Mouse (Mus musculus) MEL (cell line): ENCODE measurements around the gene Trim47. TPM values are rescaled to one million over a fixed set of nuclear protein-coding genes. Genes with fewer than 3 reads are reported as not detected.

ENCODE experiments used
- DNase-seq: peaks from one replicate; pipeline ENCODE4 v3.0.0; 2011; ENCODE audit warnings: low read depth, low spot score
- H3K27ac ChIP-seq: 2 replicates; pipeline ENCODE4 v1.5.1; 2012; ENCODE audit warnings: low read depth, mild to moderate bottlenecking, control low read depth, low read length, moderate library complexity; ENCODE audit not compliant: control insufficient read depth
- H3K27me3 ChIP-seq, 2 experiments: fragments of 150-350 bp in 1 of 2; sonication (generic) in 1 of 2; 2 replicates each; pipeline ENCODE4 v1.6.1; 2012; ENCODE audit warnings: low read length in 2 of 2, mild to moderate bottlenecking in 2 of 2, improper control_type of control experiment in 1 of 2, moderate library complexity in 1 of 2; ENCODE audit not compliant: insufficient read depth in 2 of 2, control insufficient read depth in 1 of 2
- H3K36me3 ChIP-seq, 2 experiments: 2 replicates each; pipeline ENCODE4 v1.6.1; 2012 to 2014; ENCODE audit warnings: low read length in 2 of 2, improper control_type of control experiment in 1 of 2, inconsistent platforms in 1 of 2, mild to moderate bottlenecking in 1 of 2; ENCODE audit not compliant: insufficient read depth in 2 of 2, control insufficient read depth in 1 of 2
- H3K4me1 ChIP-seq, 2 experiments: fragments of 150-350 bp in 1 of 2; sonication (generic) in 1 of 2; 2 replicates each; pipeline ENCODE4 v1.6.1; 2012; ENCODE audit warnings: low read length in 2 of 2, improper control_type of control experiment in 1 of 2, mild to moderate bottlenecking in 1 of 2; ENCODE audit not compliant: insufficient read depth in 2 of 2, control insufficient read depth in 1 of 2
- H3K4me3 ChIP-seq, 2 experiments: fragments of 150-350 bp in 1 of 2; sonication (generic) in 1 of 2; 2 replicates each; pipeline ENCODE4 v1.5.1; 2012; ENCODE audit warnings: low read depth in 2 of 2, low read length in 2 of 2, mild to moderate bottlenecking in 2 of 2, moderate library complexity in 2 of 2, control low read depth in 1 of 2, improper control_type of control experiment in 1 of 2; ENCODE audit not compliant: control insufficient read depth in 1 of 2, insufficient read depth in 1 of 2
- H3K79me2 ChIP-seq: 2 replicates; pipeline ENCODE4 v1.6.1; 2012; ENCODE audit warnings: mild to moderate bottlenecking, low read length, moderate library complexity; ENCODE audit not compliant: control insufficient read depth, poor library complexity, insufficient read depth
- H3K9ac ChIP-seq: 2 replicates; pipeline ENCODE4 v1.6.1; 2012; ENCODE audit warnings: low read depth, mild to moderate bottlenecking, control low read depth, low read length, moderate library complexity; ENCODE audit not compliant: control insufficient read depth, poor library complexity, severe bottlenecking
- H3K9me3 ChIP-seq: fragments of 150-350 bp; sonication (generic); replicated peaks from 2 replicates; pipeline ENCODE4 v1.6.1; 2012; ENCODE audit warnings: mild to moderate bottlenecking, low read length, improper control_type of control experiment, moderate library complexity; ENCODE audit not compliant: insufficient read depth
- BHLHE40 ChIP-seq: IDR thresholded peaks from 2 replicates; pipeline ENCODE4 v1.6.1; 2012; ENCODE audit warnings: low read depth, mild to moderate bottlenecking, inconsistent platforms, low read length, improper control_type of control experiment, borderline replicate concordance
- CHD2 ChIP-seq: IDR thresholded peaks from 2 replicates; pipeline ENCODE4 v1.6.1; 2011; ENCODE audit warnings: low read length, improper control_type of control experiment
- CTCF ChIP-seq, 3 experiments: IDR thresholded peaks in 2 of 3; conservative IDR thresholded peaks in 1 of 3; 2 replicates each; pipeline ENCODE4 v1.5.1; 2011 to 2012; ENCODE audit warnings: low read length in 3 of 3, low read depth in 2 of 3, mild to moderate bottlenecking in 2 of 3, improper control_type of control experiment in 1 of 3, inconsistent platforms in 1 of 3, mixed read lengths in 1 of 3, moderate library complexity in 1 of 3; ENCODE audit not compliant: control insufficient read depth in 1 of 3, insufficient read depth in 1 of 3, poor library complexity in 1 of 3, severe bottlenecking in 1 of 3
- E2F4 ChIP-seq: IDR thresholded peaks from 2 replicates; pipeline ENCODE4 v1.6.1; 2011; ENCODE audit warnings: low read depth, low read length, improper control_type of control experiment, borderline replicate concordance
- EP300 ChIP-seq, 2 experiments: IDR thresholded peaks; 2 replicates each; pipeline ENCODE4 v1.6.1; 2011; ENCODE audit warnings: improper control_type of control experiment in 2 of 2, low read length in 2 of 2, low read depth in 1 of 2, mild to moderate bottlenecking in 1 of 2
- ETS1 ChIP-seq: IDR thresholded peaks from 2 replicates; pipeline ENCODE4 v1.6.1; 2012; ENCODE audit warnings: low read depth, mild to moderate bottlenecking, inconsistent platforms, low read length, improper control_type of control experiment, moderate library complexity
- GATA1 ChIP-seq: IDR thresholded peaks from 2 replicates; pipeline ENCODE4 v1.6.1; 2011; ENCODE audit warnings: low read depth, low read length, improper control_type of control experiment
- HCFC1 ChIP-seq: IDR thresholded peaks from 2 replicates; pipeline ENCODE4 v1.6.1; 2012; ENCODE audit warnings: low read depth, mild to moderate bottlenecking, inconsistent platforms, low read length, improper control_type of control experiment, moderate library complexity
- KAT2A ChIP-seq: conservative IDR thresholded peaks from 2 replicates; pipeline ENCODE4 v1.6.1; 2012; ENCODE audit warnings: low read depth, low read length, improper control_type of control experiment, inconsistent platforms
- MAZ ChIP-seq: IDR thresholded peaks from 2 replicates; pipeline ENCODE4 v1.6.1; 2012; ENCODE audit warnings: low read depth, mild to moderate bottlenecking, inconsistent platforms, low read length, improper control_type of control experiment
- MXI1 ChIP-seq: IDR thresholded peaks from 2 replicates; pipeline ENCODE4 v1.6.1; 2011; ENCODE audit warnings: mild to moderate bottlenecking, low read depth, low read length, improper control_type of control experiment
- MYB ChIP-seq: IDR thresholded peaks from 2 replicates; pipeline ENCODE4 v1.6.1; 2011; ENCODE audit warnings: mild to moderate bottlenecking, low read depth, low read length, improper control_type of control experiment
- NRF1 ChIP-seq: IDR thresholded peaks from 2 replicates; pipeline ENCODE4 v1.6.1; 2014; ENCODE audit warnings: low read depth, mild to moderate bottlenecking, inconsistent platforms, low read length, improper control_type of control experiment, moderate library complexity; ENCODE audit not compliant: poor library complexity, insufficient read depth, severe bottlenecking
- RAD21 ChIP-seq: IDR thresholded peaks from 2 replicates; pipeline ENCODE4 v1.6.1; 2011; ENCODE audit warnings: mild to moderate bottlenecking, low read depth, low read length, improper control_type of control experiment
- RCOR1 ChIP-seq: IDR thresholded peaks from 2 replicates; pipeline ENCODE4 v1.6.1; 2012; ENCODE audit warnings: low read depth, mild to moderate bottlenecking, inconsistent platforms, low read length, improper control_type of control experiment
- SIN3A ChIP-seq: IDR thresholded peaks from 2 replicates; pipeline ENCODE4 v1.6.1; 2012; ENCODE audit warnings: low read length, improper control_type of control experiment, inconsistent platforms
- TAL1 ChIP-seq: IDR thresholded peaks from 2 replicates; pipeline ENCODE4 v1.6.1; 2012; ENCODE audit warnings: mild to moderate bottlenecking, inconsistent platforms, low read length, moderate library complexity, mixed read lengths
- TBP ChIP-seq: IDR thresholded peaks from 2 replicates; pipeline ENCODE4 v1.8.0; 2011; ENCODE audit warnings: low read depth, low read length, improper control_type of control experiment
- TCF12 ChIP-seq: IDR thresholded peaks from 2 replicates; pipeline ENCODE4 v1.6.1; 2014; ENCODE audit warnings: low read depth, mild to moderate bottlenecking, inconsistent platforms, low read length, improper control_type of control experiment, moderate library complexity
- USF1 ChIP-seq: IDR thresholded peaks from 2 replicates; pipeline ENCODE4 v1.6.1; 2014; ENCODE audit warnings: low read depth, mild to moderate bottlenecking, inconsistent platforms, low read length, improper control_type of control experiment, moderate library complexity
- ZC3H11A ChIP-seq: IDR thresholded peaks from 2 replicates; pipeline ENCODE4 v1.6.1; 2012; ENCODE audit warnings: low read depth, mild to moderate bottlenecking, inconsistent platforms, low read length, improper control_type of control experiment
- ZKSCAN1 ChIP-seq: IDR thresholded peaks from 2 replicates; pipeline ENCODE4 v1.6.1; 2012; ENCODE audit warnings: low read depth, mild to moderate bottlenecking, inconsistent platforms, low read length, improper control_type of control experiment, moderate library complexity
- ZMIZ1 ChIP-seq: IDR thresholded peaks from 2 replicates; pipeline ENCODE4 v1.6.1; 2012; ENCODE audit warnings: low read depth, mild to moderate bottlenecking, inconsistent platforms, low read length, improper control_type of control experiment, moderate library complexity
- ZNF384 ChIP-seq: IDR thresholded peaks from 2 replicates; pipeline ENCODE4 v1.6.1; 2012; ENCODE audit warnings: low read depth, mild to moderate bottlenecking, inconsistent platforms, low read length, improper control_type of control experiment
- polyA plus RNA-seq, 2 experiments: library from polyadenylated mRNA; stranded (reverse) in 1 of 2; unstranded in 1 of 2; fragments of >175 nt in 1 of 2; fragments of >200 nt in 1 of 2; gene quantifications; 2 replicates each; pipeline versions ENCODE4 v1.2.1 to v1.2.4; 2012; ENCODE audit warnings: low replicate concordance in 2 of 2, low read depth in 1 of 2; ENCODE audit not compliant: insufficient read length in 2 of 2, insufficient read depth in 1 of 2, missing spikeins in 1 of 2
- total RNA-seq: library from RNA; depleted of rRNA; stranded (reverse); fragments of 300-350 nt; gene quantifications from 2 replicates; pipeline ENCODE4 v1.2.3, GENCODE M21; 2012

Gene Trim47
- total and polyA plus RNA-seq, 3 experiments, result 5.6 to 6.7 TPM; not detected in 1

GRCm38 (mm10) chr11:116148761-116149221, 21.8 kb upstream of the Trim47 start:
- no peak overlapping the region for H3K9ac ChIP-seq
- H3K9me3 ChIP-seq, result no peaks in the 10 kb centered on the region
- H3K36me3 ChIP-seq, result peaks cover 0 to 4% of the 10 kb centered on the region in 2 experiments; a peak in 1 of 4 replicates
- DNase-seq, result no peak
- H3K27ac ChIP-seq, result no peak overlapping the region
- TF ChIP-seq GATA1, result no peak
- TF ChIP-seq ZMIZ1, result no peak
- TF ChIP-seq TCF12, result no peak
- TF ChIP-seq RAD21, result no peak
- no peak for TF ChIP-seq E2F4
- TF ChIP-seq NRF1, result no peak
- TF ChIP-seq RCOR1, result no peak
- TF ChIP-seq CTCF (IDR thresholded peaks at IDR 0.05 in 2 of 3, conservative IDR thresholded peaks at IDR 0.05 in 1 of 3; ENCODE audit: control insufficient read depth in 1 of 3, insufficient read depth in 1 of 3, low read depth in 2 of 3, low read length in 3 of 3, poor library complexity in 1 of 3, severe bottlenecking in 1 of 3), result no peak
- no peak for TF ChIP-seq USF1
- TF ChIP-seq ZNF384, result no peak
- TF ChIP-seq HCFC1, result no peak
- no peak for TF ChIP-seq MAZ
- TF ChIP-seq ETS1, result no peak
- no peak for TF ChIP-seq TAL1
- no peak for TF ChIP-seq MXI1
- TF ChIP-seq SIN3A, result no peak
- no peak for TF ChIP-seq MYB
- no peak for TF ChIP-seq BHLHE40
- no peak overlapping the region for H3K4me3 ChIP-seq
- H3K27me3 ChIP-seq, result no peaks in the 10 kb centered on the region
- H3K79me2 ChIP-seq, result no peaks in the 10 kb centered on the region
- no peaks in the 10 kb centered on the region for H3K4me1 ChIP-seq

- no peaks in the 10 kb centered on the region for H3K9me3 ChIP-seq
- H3K4me1 ChIP-seq, result peaks cover 6 to 18% of the 10 kb centered on the region in 2 experiments; a peak in 3 of 4 replicates
- no peak overlapping the region for H3K27ac ChIP-seq
- H3K9ac ChIP-seq, result no peak overlapping the region
- TF ChIP-seq MXI1, result no peak
- TF ChIP-seq KAT2A, result no peak
- no peak for TF ChIP-seq RAD21
- no peak for TF ChIP-seq ETS1
- TF ChIP-seq TBP, result no peak
- no peak for TF ChIP-seq CHD2
- no peak for TF ChIP-seq EP300 (IDR thresholded peaks at IDR 0.05; ENCODE audit: low read depth in 1 of 2, low read length in 2 of 2)
- TF ChIP-seq ZKSCAN1, result no peak
- TF ChIP-seq TAL1, result no peak
- no peak for TF ChIP-seq USF1
- no peak for TF ChIP-seq E2F4
- TF ChIP-seq HCFC1, result no peak
- TF ChIP-seq ZC3H11A, result no peak
- no peaks in the 10 kb centered on the region for H3K27me3 ChIP-seq
- H3K4me3 ChIP-seq, result no peak overlapping the region
- no peaks in the 10 kb centered on the region for H3K79me2 ChIP-seq
- H3K36me3 ChIP-seq, result peaks cover 4 to 12% of the 10 kb centered on the region in 2 experiments; a peak in 3 of 4 replicates
- no peak for DNase-seq
Observed at GRCm38 (mm10) chr11:116146294-116146985, 19.4 kb upstream of the Trim47 start.
